Mouse (Mus musculus): ENCODE data around the gene Pgf.

DNA sequence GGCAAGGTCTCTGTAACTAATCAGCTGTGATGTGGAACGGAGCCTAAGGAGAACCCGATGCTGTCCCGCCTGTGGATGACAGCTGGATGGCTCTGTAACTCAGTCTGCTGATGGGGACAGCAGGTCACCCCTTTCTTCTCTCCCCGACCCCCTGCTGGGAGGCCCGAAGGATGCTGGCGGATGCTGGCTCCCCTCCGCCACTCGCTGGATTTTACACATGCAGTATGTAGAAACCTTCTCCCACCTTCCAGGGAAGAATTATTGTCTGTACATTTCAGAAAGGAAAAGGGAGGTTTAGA is 4.7 kb upstream of the Pgf start:
- TF ChIP-seq CTCF (IDR thresholded peaks at IDR 0.05): no peak
- no peak for TF ChIP-seq POLR2A (IDR thresholded peaks at IDR 0.05; ENCODE audit: insufficient read depth, low read depth, low read length)
